Mouse (Mus musculus) hindbrain, embryonic 11.5 days (tissue): ENCODE results near the gene Gapvd1. TPM values are rescaled to one million over a fixed set of nuclear protein-coding genes. Genes with fewer than 3 reads are reported as not detected.
A peak's percentile ranks its signal among the peaks of the same experiment; 100 is the strongest.
"Not testable (repeated sequence)": the region's sequence is repeated elsewhere in the genome, so short reads cannot be mapped to it uniquely, and the experiment has no call there.

Source experiments
- ATAC-seq: fragments of 200-750 bp; cut with Nextera tagmentation; 2 replicates; pipeline ENCODE4 v1.8.0; 2017; ENCODE audit warnings: mild to moderate bottlenecking, moderate TSS enrichment, moderate library complexity; ENCODE audit not compliant: low FRiP score
- DNase-seq: peaks from one replicate; pipeline ENCODE4 v3.0.0-alpha.2; 2015; ENCODE audit warnings: low spot score
- H3K27ac ChIP-seq: fragments of 300-500 bp; sonication (generic); 2 replicates; pipeline ENCODE4 v1.5.1; 2014; ENCODE audit warnings: mild to moderate bottlenecking, low read depth, low read length
- H3K27me3 ChIP-seq: fragments of 300-500 bp; sonication (generic); 2 replicates; pipeline ENCODE4 v1.6.1; 2014; ENCODE audit warnings: mild to moderate bottlenecking, low read length, moderate library complexity, mixed read lengths; ENCODE audit not compliant: control insufficient read depth, insufficient read depth
- H3K36me3 ChIP-seq: fragments of 300-500 bp; sonication (generic); 2 replicates; pipeline ENCODE4 v1.6.1; 2014; ENCODE audit warnings: mild to moderate bottlenecking, low read length, moderate library complexity, mixed read lengths; ENCODE audit not compliant: control insufficient read depth, insufficient read depth
- H3K4me1 ChIP-seq: fragments of 300-500 bp; sonication (generic); replicated peaks from 2 replicates; pipeline ENCODE4 v1.6.1; 2014; ENCODE audit warnings: low read length, mixed read lengths; ENCODE audit not compliant: control insufficient read depth, insufficient read depth
- H3K4me2 ChIP-seq: fragments of 300-500 bp; sonication (generic); replicated peaks from 2 replicates; pipeline ENCODE4 v1.6.1; 2014; ENCODE audit warnings: mild to moderate bottlenecking, low read depth, low read length
- H3K4me3 ChIP-seq: fragments of 300-500 bp; sonication (generic); 2 replicates; pipeline ENCODE4 v1.5.1; 2014; ENCODE audit warnings: low read depth, low read length
- H3K9ac ChIP-seq: fragments of 300-500 bp; sonication (generic); 2 replicates; pipeline ENCODE4 v1.6.1; 2014; ENCODE audit warnings: low read depth, low read length
- H3K9me3 ChIP-seq: fragments of 300-500 bp; sonication (generic); 2 replicates; pipeline ENCODE4 v1.6.1; 2016; ENCODE audit warnings: low read length; ENCODE audit not compliant: control insufficient read depth
- WGBS: fragments of 180-500 bp; shearing (Covaris S2); extraction: QIAGEN DNeasy Blood & Tissue Kit; methylation state at CpG from one replicate; pipeline ENCODE4 v1.1.7; 2014; 5-methylcytosine and 5-hydroxymethylcytosine counted together
- polyA plus RNA-seq: library from polyadenylated mRNA; unstranded; fragments of >200 nt; fragmentation: Nextera tagmentation; extraction: Ambion mirVana; gene quantifications from 2 replicates; pipeline ENCODE4 v1.2.1, GENCODE M21; 2014

Gapvd1 gene
- 94.0 and 108 TPM in 2 replicates for polyA plus RNA-seq

- peak within 1 kb of the TSS; percentile 91 for H3K4me3 ChIP-seq
- peak within 1 kb of the TSS; percentile 96 for H3K27ac ChIP-seq
- no peaks in the 10 kb centered on the region for H3K27me3 ChIP-seq
- H3K4me2 ChIP-seq: peak within 1 kb of the TSS; percentile 63
- ATAC-seq (no peak; the same call in 1 of the 2 replicates), DNase-seq (peak; percentile 66)
- H3K36me3 ChIP-seq: no peaks in the 10 kb centered on the region
- H3K9me3 ChIP-seq: no peaks in the 10 kb centered on the region
- H3K9ac ChIP-seq: peak within 1 kb of the TSS; percentile 90
- H3K4me1 ChIP-seq: no peaks in the 10 kb centered on the region
- WGBS: 4% methylated on average over 14 of the region's 14 CpGs
Measured at GRCm38 (mm10) chr2:34754551-34755358, at the start of gene Gapvd1. Gapvd1 (minus strand) TSS chr2:34755232.

- DNase-seq (no peak), ATAC-seq (no peak)
- 97% methylated on average over 1 of the region's 1 CpGs for WGBS
- no peak overlapping the region for H3K4me3 ChIP-seq
- H3K36me3 ChIP-seq: no peaks in the 10 kb centered on the region
- H3K4me2 ChIP-seq: no peak overlapping the region
- H3K27me3 ChIP-seq: no peaks in the 10 kb centered on the region
- no peak overlapping the region for H3K27ac ChIP-seq
- no peak overlapping the region for H3K9ac ChIP-seq
- no peaks in the 10 kb centered on the region for H3K4me1 ChIP-seq
- H3K9me3 ChIP-seq: no peaks in the 10 kb centered on the region
Measured at GRCm38 (mm10) chr2:34804815-34805214, 49.8 kb upstream of the Gapvd1 start.

- no peaks in the 10 kb centered on the region for H3K4me1 ChIP-seq
- H3K4me2 ChIP-seq: no peak overlapping the region
- ATAC-seq: no peak
- H3K4me3 ChIP-seq: no peak overlapping the region
- no peak overlapping the region for H3K27ac ChIP-seq
- no peaks in the 10 kb centered on the region for H3K9me3 ChIP-seq
- no peaks in the 10 kb centered on the region for H3K36me3 ChIP-seq
- no peak overlapping the region for H3K9ac ChIP-seq
- H3K27me3 ChIP-seq: no peaks in the 10 kb centered on the region
- WGBS: 90% methylated on average over 2 of the region's 2 CpGs
- no peak for DNase-seq
Measured at GRCm38 (mm10) chr2:34804172-34804571, 49.1 kb upstream of the Gapvd1 start.

- Histone ChIP-seq H3K36me3 (no peaks in the 10 kb centered on the region), H3K4me2 (peak overlapping the region; percentile 23; the same call in 1 of the 2 replicates), H3K9ac (no peak overlapping the region), H3K4me3 (no peak overlapping the region), H3K27me3 (no peaks in the 10 kb centered on the region), H3K9me3 (no peaks in the 10 kb centered on the region), H3K27ac (no peak overlapping the region), H3K4me1 (no peaks in the 10 kb centered on the region)
- DNase-seq: no peak
- ATAC-seq: no peak
- WGBS: 77% methylated on average over 3 of the region's 3 CpGs
Measured at GRCm38 (mm10) chr2:34803746-34804145, 48.7 kb upstream of the Gapvd1 start.

- Histone ChIP-seq H3K4me3 (peak overlapping the region; percentile 65), H3K27ac (peak overlapping the region; percentile 77), H3K4me2 (peak overlapping the region; percentile 72), H3K9ac (peak overlapping the region; percentile 79)
- H3K9me3 ChIP-seq, H3K27me3 ChIP-seq, H3K36me3 ChIP-seq, H3K4me1 ChIP-seq: not testable (repeated sequence)
- peak; percentile 34 for DNase-seq
- under 1% methylated on average over 17 of the region's 32 CpGs for WGBS
- peak; percentile 73 for ATAC-seq
Measured at GRCm38 (mm10) chr2:34802565-34803245, 47.7 kb upstream of the Gapvd1 start.

- ATAC-seq: peak; percentile 96
- Histone ChIP-seq H3K36me3 (no peaks in the 10 kb centered on the region), H3K4me3 (peak overlapping the region; percentile 65), H3K27ac (peak overlapping the region; percentile 77), H3K9me3 (no peaks in the 10 kb centered on the region), H3K4me1 (no peaks in the 10 kb centered on the region), H3K9ac (peak overlapping the region; percentile 79), H3K4me2 (no peak overlapping the region), H3K27me3 (no peaks in the 10 kb centered on the region)
- 4% methylated on average over 39 of the region's 39 CpGs for WGBS
- peak; percentile 99 for DNase-seq
Measured at GRCm38 (mm10) chr2:34801516-34802482, 46.8 kb upstream of the Gapvd1 start.

GRCm38 (mm10) chr2:34800371-34800770 lies 45.3 kb upstream of the Gapvd1 start:
- Histone ChIP-seq H3K4me3 (no peak overlapping the region; the same call in 1 of the 2 replicates), H3K27me3 (no peaks in the 10 kb centered on the region), H3K4me2 (no peak overlapping the region), H3K36me3 (no peaks in the 10 kb centered on the region), H3K4me1 (no peaks in the 10 kb centered on the region), H3K27ac (no peak overlapping the region), H3K9ac (no peak overlapping the region), H3K9me3 (no peaks in the 10 kb centered on the region)
- DNase-seq: no peak
- WGBS: 82% methylated on average over 7 of the region's 7 CpGs
- ATAC-seq: no peak
